Mouse (Mus musculus) C2C12 (cell line): ENCODE data around the gene Ficd.

Experiments used
- CEBPB ChIP-seq: IDR thresholded peaks from one replicate; pipeline ENCODE4 v1.6.1; 2011; ENCODE audit warnings: low read depth, mild to moderate bottlenecking, control low read depth, moderate library complexity
- CTCF ChIP-seq: IDR thresholded peaks from one replicate; pipeline ENCODE4 v1.5.1; 2011; ENCODE audit not compliant: control insufficient read depth, insufficient read depth, insufficient read length
- FOSL1 ChIP-seq: IDR thresholded peaks from one replicate; pipeline ENCODE4 v1.8.0; 2011; ENCODE audit warnings: mild to moderate bottlenecking, low read length; ENCODE audit not compliant: poor library complexity, insufficient read depth, severe bottlenecking
- MAX ChIP-seq: IDR thresholded peaks from one replicate; pipeline ENCODE4 v1.6.1; 2011; ENCODE audit warnings: mild to moderate bottlenecking, control low read depth
- MYOG ChIP-seq: IDR thresholded peaks from one replicate; pipeline ENCODE4 v1.6.1; 2011; ENCODE audit not compliant: control insufficient read depth, insufficient read length; ENCODE audit errors: extremely low read depth
- USF1 ChIP-seq: IDR thresholded peaks from one replicate; pipeline ENCODE4 v1.6.1; 2011; ENCODE audit warnings: low read depth, mild to moderate bottlenecking, control low read depth, moderate library complexity

DNA sequence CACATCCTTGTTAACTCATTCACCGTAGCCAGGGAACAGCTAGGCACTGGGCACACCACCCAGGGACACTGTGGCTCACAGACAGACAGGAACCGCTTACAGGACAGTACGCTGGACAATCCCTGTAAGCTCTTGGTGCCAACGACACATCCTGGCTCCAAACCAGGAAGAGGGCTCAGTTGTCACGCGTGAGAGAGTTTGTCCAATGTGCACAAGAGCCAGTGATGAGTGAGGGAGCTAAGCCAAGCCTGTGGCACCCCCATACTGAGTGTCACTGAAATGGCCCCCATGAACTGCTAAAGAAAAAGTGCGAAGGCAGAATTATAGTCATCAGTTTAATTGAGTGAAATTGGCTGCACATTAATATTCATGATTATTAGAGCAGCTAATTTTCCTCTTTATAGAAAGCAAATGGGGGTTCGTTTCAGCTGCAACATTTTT lies 16.4 kb upstream of the Ficd start:
- TF ChIP-seq USF1: no peak
- no peak for TF ChIP-seq CTCF
- TF ChIP-seq MAX: no peak
- no peak for TF ChIP-seq MYOG
- TF ChIP-seq FOSL1: no peak
- no peak for TF ChIP-seq CEBPB
